Mouse (Mus musculus): ENCODE measurements around the gene LTO1. TPM values are rescaled to one million over a fixed set of nuclear protein-coding genes. Genes with fewer than 3 reads are reported as not detected.
"Not testable (repeated sequence)": the region's sequence is repeated elsewhere in the genome, so short reads cannot be mapped to it uniquely, and the experiment has no call there.

Gene LTO1
- total RNA-seq, 2 experiments from 2014 or later: 25.0 to 28.4 TPM

DNA sequence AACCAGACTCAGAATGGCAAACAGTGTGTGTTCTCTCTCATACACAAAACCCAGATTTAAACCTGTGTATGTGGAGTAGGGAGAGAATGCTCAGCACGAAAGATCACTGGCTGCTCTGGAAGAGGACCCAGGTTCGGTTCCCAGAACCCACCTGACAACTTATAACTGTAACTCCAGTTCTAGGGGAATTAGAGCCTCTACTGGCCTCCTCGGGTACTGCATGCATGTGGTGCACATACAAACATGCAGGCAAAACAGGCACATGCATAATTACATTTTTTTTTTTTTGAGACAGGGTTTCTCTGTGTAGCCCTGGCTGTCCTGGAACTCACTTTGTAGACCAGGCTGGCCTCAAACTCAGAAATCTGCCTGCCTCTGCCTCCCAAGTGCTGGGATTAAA is 9.4 kb upstream of the LTO1 start:
- intact Hi-C loops (cut with DNase I): loop anchor here (5.0 kb wide), 1 partner anchor 318 kb away; no protein-coding TSS in a partner anchor
- DNase-seq (ENCODE audit: extremely low spot score in 1 of 2, low spot score in 2 of 2): not testable (repeated sequence)

DNA sequence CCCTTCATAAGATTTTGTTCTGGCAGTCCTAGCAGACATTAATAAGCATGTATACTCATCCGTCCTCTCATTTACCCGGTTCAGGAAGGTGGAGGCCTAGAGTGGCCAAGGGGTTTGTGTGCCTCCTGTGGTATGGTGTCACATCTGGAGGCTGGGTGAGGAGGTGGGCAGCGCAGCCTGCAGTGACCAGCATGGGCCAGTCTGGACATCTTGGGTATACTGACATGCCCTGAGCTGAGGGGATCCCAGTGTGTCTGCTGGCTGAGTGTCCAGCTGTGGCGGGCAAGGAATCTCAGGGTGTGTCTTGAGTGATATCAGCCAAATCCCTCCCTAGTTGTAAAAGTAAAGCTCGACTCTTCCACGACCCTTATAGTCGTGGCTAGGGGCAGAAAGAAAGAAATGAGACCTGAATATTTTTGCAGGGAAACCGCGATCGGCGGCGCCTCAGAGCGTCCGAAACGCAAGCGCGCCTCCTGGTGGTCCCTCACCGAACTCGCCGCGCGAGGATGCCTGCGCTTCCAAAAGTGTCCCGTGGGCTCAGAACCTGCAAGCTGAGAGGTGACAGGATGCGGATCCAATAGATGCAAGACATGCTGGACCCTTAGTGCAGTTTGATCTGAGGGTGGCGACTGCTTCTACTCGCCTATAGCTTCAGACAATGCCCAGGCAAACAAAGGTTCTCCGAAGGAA is 8.0 kb upstream of the LTO1 start:
- intact Hi-C loops (cut with DNase I): loop anchor here (5.0 kb wide), 1 partner anchor 320 kb away; no protein-coding TSS in a partner anchor
- peak in 1 of 2 experiments; percentile 73 for DNase-seq (ENCODE audit: extremely low spot score in 1 of 2, low spot score in 2 of 2)

DNA sequence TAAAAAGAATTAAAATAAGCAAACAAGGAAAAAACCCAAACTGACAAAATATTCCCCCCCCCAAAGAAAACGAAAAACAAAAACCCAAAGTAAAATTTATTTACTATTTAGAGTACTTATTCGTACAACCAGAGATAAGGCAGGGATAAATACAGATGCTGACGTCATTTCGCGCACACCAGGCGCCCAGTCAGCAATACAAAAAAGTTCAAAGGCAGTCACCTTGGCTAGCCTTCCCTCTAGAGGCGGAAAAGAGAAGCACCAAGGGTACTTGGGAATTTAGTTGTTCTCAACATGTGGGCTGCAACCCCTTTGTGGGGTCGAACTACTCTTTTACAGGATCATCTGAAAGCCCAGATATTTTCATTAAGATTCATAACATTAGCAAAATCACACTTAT is 7.1 kb upstream of the LTO1 start:
- DNase-seq (ENCODE audit: extremely low spot score in 1 of 2, low spot score in 2 of 2): no peak
- intact Hi-C loops (cut with DNase I): loop anchor here (5.0 kb wide), 1 partner anchor 320 kb away; no protein-coding TSS in a partner anchor

- DNase-seq (ENCODE audit: extremely low spot score in 1 of 2, low spot score in 2 of 2): no peak
Measured at GRCm38 (mm10) chr7:144908705-144909104, 6.2 kb upstream of the LTO1 start.

DNA sequence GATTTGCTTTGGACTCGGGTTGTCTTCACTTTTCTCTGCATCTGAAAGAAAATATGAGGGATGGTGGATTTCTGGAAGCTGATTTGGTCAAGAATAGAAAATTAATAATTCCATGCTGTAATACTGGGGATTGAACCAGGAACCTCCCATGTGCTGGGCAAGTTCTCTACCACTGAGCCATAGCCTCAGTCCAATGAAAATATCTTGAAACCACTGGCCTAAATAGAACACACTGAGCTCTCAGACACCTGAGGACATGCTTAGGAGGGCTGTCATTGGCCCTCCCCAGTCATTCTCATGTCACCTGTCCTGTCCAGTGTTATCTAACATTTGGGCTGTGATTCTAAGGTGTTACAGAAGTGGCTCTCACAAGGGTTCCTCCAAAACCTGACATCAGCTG is 3.8 kb upstream of the LTO1 start:
- intact Hi-C loops (cut with DNase I): no loop called here
- DNase-seq (ENCODE audit: extremely low spot score in 1 of 2, low spot score in 2 of 2): no peak

More at GRCm38 (mm10) chr7:144908705-144909104, 6.2 kb upstream of the LTO1 start:
- intact Hi-C loops (cut with DNase I): loop anchor here (5.0 kb wide), 1 partner anchor 321 kb away; no protein-coding TSS in a partner anchor

- no peak for DNase-seq (ENCODE audit: extremely low spot score in 1 of 2, low spot score in 2 of 2)
- intact Hi-C loops (cut with DNase I): no loop called here
Measured at GRCm38 (mm10) chr7:144912897-144913296, 2.0 kb upstream of the LTO1 start.

DNA sequence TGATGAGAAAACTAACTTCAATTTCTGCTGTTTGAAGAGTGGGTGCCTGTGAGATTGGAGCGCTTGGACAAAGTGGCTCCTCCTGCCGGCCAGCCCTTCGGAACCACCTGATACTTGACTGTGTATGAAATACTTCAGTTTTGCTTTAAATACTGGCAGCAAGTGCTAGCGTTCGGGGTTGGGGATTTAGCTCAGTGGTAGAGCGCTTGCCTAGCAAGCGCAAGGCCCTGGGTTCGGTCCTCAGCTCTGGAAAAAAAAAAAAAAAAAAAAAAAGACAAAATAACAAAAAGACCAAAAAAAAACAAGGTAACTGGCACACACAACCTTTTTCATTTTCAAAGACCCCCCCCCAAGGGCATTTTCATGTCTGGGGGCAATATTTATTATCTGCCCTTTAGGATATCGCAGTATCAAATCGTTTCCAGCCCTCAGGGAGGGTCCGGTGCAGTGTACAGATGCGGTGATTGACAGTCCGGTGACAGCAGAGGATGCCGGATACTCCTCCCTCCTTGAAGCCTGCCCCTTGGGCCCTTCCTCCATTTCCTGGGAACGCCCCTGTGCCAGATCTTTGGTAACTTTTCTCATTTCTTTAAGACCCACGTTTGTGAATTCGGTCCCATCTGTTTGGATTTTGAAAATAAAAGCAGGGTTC is 478 bp upstream of the LTO1 start:
- peak; percentile 62 to 78 for DNase-seq (ENCODE audit: extremely low spot score in 1 of 2, low spot score in 2 of 2)
- intact Hi-C loops (cut with DNase I): no loop called here

DNA sequence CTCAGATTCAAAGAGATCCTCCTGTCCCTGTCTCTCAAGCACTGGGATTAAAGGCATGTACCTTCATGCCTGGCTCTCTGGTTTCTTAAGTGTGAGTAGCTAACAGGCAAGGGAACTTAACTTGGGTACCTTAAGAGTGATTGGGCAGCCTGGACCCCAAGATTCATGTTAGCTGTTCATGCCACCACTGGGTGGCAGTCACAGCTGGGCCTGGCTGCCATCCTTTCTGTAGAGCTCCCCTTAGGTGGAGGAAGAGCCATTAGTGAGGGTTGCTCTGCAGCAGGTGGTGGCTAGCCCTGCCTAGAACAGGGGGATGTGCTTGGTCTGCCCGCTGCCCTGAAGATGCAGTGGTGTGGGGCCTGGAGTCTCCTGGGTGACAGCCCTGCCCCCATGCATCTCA is 3.9 kb downstream of the LTO1 start:
- intact Hi-C loops (cut with DNase I): no loop called here
- DNase-seq (ENCODE audit: extremely low spot score in 1 of 2, low spot score in 2 of 2): no peak

DNA sequence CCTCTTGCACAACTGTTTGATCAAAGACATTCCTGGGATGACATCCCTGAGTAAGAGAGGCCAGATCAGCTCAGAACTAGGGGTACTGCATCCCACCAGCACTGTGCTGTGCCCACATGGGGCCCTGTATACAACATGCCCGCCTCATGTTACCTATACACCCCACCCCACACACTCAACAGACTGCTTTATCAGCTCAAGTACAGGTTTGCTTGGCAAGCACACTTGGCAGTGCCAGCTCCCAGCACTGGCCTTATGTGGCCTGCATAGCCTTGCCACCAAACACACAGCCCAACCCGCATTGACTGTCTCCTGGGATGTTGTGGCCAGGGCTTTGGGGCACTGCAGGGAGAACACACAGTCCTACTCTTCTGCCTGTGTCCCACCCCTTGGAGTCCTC is 12.7 kb downstream of the LTO1 start:
- intact Hi-C loops (cut with DNase I): no loop called here
- DNase-seq (ENCODE audit: extremely low spot score in 1 of 2, low spot score in 2 of 2): no peak

DNA sequence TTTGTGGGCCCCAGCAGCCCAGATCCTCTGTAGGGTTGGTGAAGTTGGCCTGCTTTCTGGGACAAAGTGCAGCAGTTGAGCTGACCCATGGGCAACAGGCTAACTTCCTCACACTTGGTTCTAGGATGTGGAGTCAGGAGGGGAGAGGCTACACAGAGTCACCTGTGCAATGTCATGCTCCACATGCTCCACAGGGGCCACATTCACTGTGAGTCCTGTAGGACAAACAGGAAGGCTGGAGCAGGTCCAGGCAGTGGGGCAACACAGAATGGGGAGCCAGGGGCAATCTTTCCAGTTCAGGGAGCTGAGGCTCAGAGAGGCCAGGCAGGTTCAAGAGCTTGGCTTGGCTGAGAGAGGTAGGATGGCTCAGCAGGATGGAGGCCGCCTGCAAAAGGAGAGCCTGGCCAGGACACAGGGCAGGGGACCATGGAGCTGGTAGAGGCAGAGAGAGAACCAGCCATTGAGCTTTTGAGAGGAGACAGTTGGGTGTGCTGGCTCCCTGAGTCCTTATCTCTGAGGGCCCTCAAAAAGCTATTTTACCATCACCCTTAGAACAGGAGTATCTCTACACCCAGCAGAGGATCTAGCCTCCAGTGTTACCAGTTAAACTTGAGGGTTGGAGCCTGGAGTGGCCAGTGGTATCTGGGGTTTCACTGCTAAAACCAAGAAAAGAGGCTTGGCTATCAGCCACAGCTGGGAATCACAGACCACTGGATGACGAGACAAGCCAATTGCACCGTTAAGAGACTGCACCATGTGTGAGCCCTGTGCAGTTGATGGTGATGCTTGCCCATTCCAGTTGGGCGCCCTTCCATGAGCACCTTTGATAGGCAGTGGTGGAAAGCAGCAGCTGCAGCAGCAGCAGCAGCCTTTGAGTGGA is 13.3 kb downstream of the LTO1 start:
- DNase-seq (ENCODE audit: extremely low spot score in 1 of 2, low spot score in 2 of 2): no peak
- intact Hi-C loops (cut with DNase I): no loop called here

- intact Hi-C loops (cut with DNase I): no loop called here
- DNase-seq (ENCODE audit: extremely low spot score in 1 of 2, low spot score in 2 of 2): no peak
Measured at GRCm38 (mm10) chr7:144928889-144929210, 13.9 kb downstream of the LTO1 start.

- intact Hi-C loops (cut with DNase I): no loop called here
Measured at GRCm38 (mm10) chr7:144929506-144929905, 14.6 kb downstream of the LTO1 start.

GRCm38 (mm10) chr7:144929931-144930330 is 15.0 kb downstream of the LTO1 start:
- no peak for DNase-seq (ENCODE audit: extremely low spot score in 1 of 2, low spot score in 2 of 2)
- intact Hi-C loops (cut with DNase I): no loop called here

More at GRCm38 (mm10) chr7:144929506-144929905, 14.6 kb downstream of the LTO1 start:
- DNase-seq (ENCODE audit: extremely low spot score in 1 of 2, low spot score in 2 of 2): no peak

- no peak for DNase-seq (ENCODE audit: extremely low spot score in 1 of 2, low spot score in 2 of 2)
- intact Hi-C loops (cut with DNase I): no loop called here
Measured at GRCm38 (mm10) chr7:144931778-144932177, 16.9 kb downstream of the LTO1 start.

GRCm38 (mm10) chr7:144932389-144932937 is 17.6 kb downstream of the LTO1 start:
- DNase-seq (ENCODE audit: extremely low spot score in 1 of 2, low spot score in 2 of 2): no peak
- intact Hi-C loops (cut with DNase I): no loop called here

DNA sequence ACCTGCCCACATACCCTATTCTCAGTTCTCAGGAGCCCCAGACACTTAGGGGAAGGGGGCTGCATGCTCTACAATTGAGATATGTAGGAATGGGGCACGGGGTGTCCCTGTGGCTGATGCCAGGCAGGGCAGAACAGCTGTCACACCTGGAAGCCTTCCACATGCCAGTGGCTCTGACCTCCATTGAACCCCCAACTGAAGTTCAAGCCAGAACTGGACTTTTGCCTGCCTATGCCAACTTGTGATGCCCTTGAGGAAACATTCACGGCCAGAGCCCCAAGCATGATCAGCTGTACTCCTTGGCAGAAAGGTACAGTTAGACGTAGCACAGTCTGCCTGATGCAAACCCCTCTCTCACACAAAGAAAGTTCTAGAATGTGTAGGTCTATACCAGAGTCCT is 18.4 kb downstream of the LTO1 start:
- intact Hi-C loops (cut with DNase I): no loop called here

DNA sequence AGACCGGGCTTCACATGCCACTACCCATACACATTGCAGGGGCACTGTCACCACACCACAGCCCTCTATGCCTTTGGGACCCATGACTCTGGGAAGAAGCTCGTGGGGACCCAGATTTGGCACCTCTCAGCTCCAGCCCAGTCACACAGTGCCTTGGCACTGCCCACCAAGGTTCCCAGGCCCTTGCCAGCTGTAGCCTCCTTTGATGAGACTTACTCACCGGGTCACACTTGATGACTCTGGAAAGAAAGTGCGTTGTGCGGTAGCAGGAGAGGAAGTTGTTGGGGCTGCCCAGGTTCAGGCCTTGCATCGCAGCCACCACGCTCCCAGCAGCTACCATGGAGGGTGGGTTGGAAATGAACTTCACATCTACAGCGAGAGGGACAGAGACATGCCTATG is 18.9 kb downstream of the LTO1 start:
- intact Hi-C loops (cut with DNase I): no loop called here
- DNase-seq (ENCODE audit: extremely low spot score in 1 of 2, low spot score in 2 of 2): no peak

More for the DNA sequence above, 18.4 kb downstream of the LTO1 start:
- DNase-seq (ENCODE audit: extremely low spot score in 1 of 2, low spot score in 2 of 2): no peak

- intact Hi-C loops (cut with DNase I): no loop called here
- no peak for DNase-seq (ENCODE audit: extremely low spot score in 1 of 2, low spot score in 2 of 2)
Measured at GRCm38 (mm10) chr7:144934901-144935300, 20.0 kb downstream of the LTO1 start.

GRCm38 (mm10) chr7:144935563-144935962 is 20.7 kb downstream of the LTO1 start:
- DNase-seq (ENCODE audit: extremely low spot score in 1 of 2, low spot score in 2 of 2): peak in 1 of 2 experiments; percentile 57
- intact Hi-C loops (cut with DNase I): no loop called here
